Mouse (Mus musculus) liver, adult 2 months (tissue): ENCODE data around the gene Bag2.

ENCODE experiments used
- CTCF ChIP-seq: fragments of 200-500 bp; IDR thresholded peaks from 2 replicates; pipeline ENCODE4 v1.5.1; 2011; ENCODE audit warnings: low read depth, low read length, control low read depth
- POLR2A ChIP-seq: fragments of 200-500 bp; IDR thresholded peaks from 2 replicates; pipeline ENCODE4 v1.6.1; 2011; ENCODE audit warnings: low read length, control low read depth; ENCODE audit not compliant: insufficient read depth; ENCODE audit errors: extremely low read depth

- TF ChIP-seq CTCF = no peak
- no peak for TF ChIP-seq POLR2A
Measured at GRCm38 (mm10) chr1:33738281-33738680, 19.3 kb downstream of the Bag2 start.
